Mouse (Mus musculus) MEL (cell line): Measurements from ENCODE around the gene Elp5. TPM values are rescaled to one million over a fixed set of nuclear protein-coding genes. Genes with fewer than 3 reads are reported as not detected.
A peak's percentile ranks its signal among the peaks of the same experiment; 100 is the strongest.

Experiments used
- DNase-seq: peaks from one replicate; pipeline ENCODE4 v3.0.0; 2011; ENCODE audit warnings: low read depth, low spot score
- H3K27ac ChIP-seq: 2 replicates; pipeline ENCODE4 v1.5.1; 2012; ENCODE audit warnings: low read depth, mild to moderate bottlenecking, control low read depth, low read length, moderate library complexity; ENCODE audit not compliant: control insufficient read depth
- H3K27me3 ChIP-seq, 2 experiments: fragments of 150-350 bp in 1 of 2; sonication (generic) in 1 of 2; 2 replicates each; pipeline ENCODE4 v1.6.1; 2012; ENCODE audit warnings: low read length in 2 of 2, mild to moderate bottlenecking in 2 of 2, improper control_type of control experiment in 1 of 2, moderate library complexity in 1 of 2; ENCODE audit not compliant: insufficient read depth in 2 of 2, control insufficient read depth in 1 of 2
- H3K36me3 ChIP-seq, 2 experiments: 2 replicates each; pipeline ENCODE4 v1.6.1; 2012 to 2014; ENCODE audit warnings: low read length in 2 of 2, improper control_type of control experiment in 1 of 2, inconsistent platforms in 1 of 2, mild to moderate bottlenecking in 1 of 2; ENCODE audit not compliant: insufficient read depth in 2 of 2, control insufficient read depth in 1 of 2
- H3K4me1 ChIP-seq, 2 experiments: fragments of 150-350 bp in 1 of 2; sonication (generic) in 1 of 2; 2 replicates each; pipeline ENCODE4 v1.6.1; 2012; ENCODE audit warnings: low read length in 2 of 2, improper control_type of control experiment in 1 of 2, mild to moderate bottlenecking in 1 of 2; ENCODE audit not compliant: insufficient read depth in 2 of 2, control insufficient read depth in 1 of 2
- H3K4me3 ChIP-seq, 2 experiments: fragments of 150-350 bp in 1 of 2; sonication (generic) in 1 of 2; 2 replicates each; pipeline ENCODE4 v1.5.1; 2012; ENCODE audit warnings: low read depth in 2 of 2, low read length in 2 of 2, mild to moderate bottlenecking in 2 of 2, moderate library complexity in 2 of 2, control low read depth in 1 of 2, improper control_type of control experiment in 1 of 2; ENCODE audit not compliant: control insufficient read depth in 1 of 2, insufficient read depth in 1 of 2
- H3K79me2 ChIP-seq: 2 replicates; pipeline ENCODE4 v1.6.1; 2012; ENCODE audit warnings: mild to moderate bottlenecking, low read length, moderate library complexity; ENCODE audit not compliant: control insufficient read depth, poor library complexity, insufficient read depth
- H3K9ac ChIP-seq: 2 replicates; pipeline ENCODE4 v1.6.1; 2012; ENCODE audit warnings: low read depth, mild to moderate bottlenecking, control low read depth, low read length, moderate library complexity; ENCODE audit not compliant: control insufficient read depth, poor library complexity, severe bottlenecking
- H3K9me3 ChIP-seq: fragments of 150-350 bp; sonication (generic); replicated peaks from 2 replicates; pipeline ENCODE4 v1.6.1; 2012; ENCODE audit warnings: mild to moderate bottlenecking, low read length, improper control_type of control experiment, moderate library complexity; ENCODE audit not compliant: insufficient read depth
- BHLHE40 ChIP-seq: IDR thresholded peaks from 2 replicates; pipeline ENCODE4 v1.6.1; 2012; ENCODE audit warnings: low read depth, mild to moderate bottlenecking, inconsistent platforms, low read length, improper control_type of control experiment, borderline replicate concordance
- CTCF ChIP-seq, 3 experiments: IDR thresholded peaks in 2 of 3; conservative IDR thresholded peaks in 1 of 3; 2 replicates each; pipeline ENCODE4 v1.5.1; 2011 to 2012; ENCODE audit warnings: low read length in 3 of 3, low read depth in 2 of 3, mild to moderate bottlenecking in 2 of 3, improper control_type of control experiment in 1 of 3, inconsistent platforms in 1 of 3, mixed read lengths in 1 of 3, moderate library complexity in 1 of 3; ENCODE audit not compliant: control insufficient read depth in 1 of 3, insufficient read depth in 1 of 3, poor library complexity in 1 of 3, severe bottlenecking in 1 of 3
- ELF1 ChIP-seq: IDR thresholded peaks from 2 replicates; pipeline ENCODE4 v1.6.1; 2014; ENCODE audit warnings: low read depth, mild to moderate bottlenecking, inconsistent platforms, low read length, improper control_type of control experiment, moderate library complexity
- GABPA ChIP-seq: IDR thresholded peaks from 2 replicates; pipeline ENCODE4 v1.6.1; 2012; ENCODE audit warnings: low read depth, mild to moderate bottlenecking, inconsistent platforms, low read length, improper control_type of control experiment, moderate library complexity
- GATA1 ChIP-seq: IDR thresholded peaks from 2 replicates; pipeline ENCODE4 v1.6.1; 2011; ENCODE audit warnings: low read depth, low read length, improper control_type of control experiment
- HCFC1 ChIP-seq: IDR thresholded peaks from 2 replicates; pipeline ENCODE4 v1.6.1; 2012; ENCODE audit warnings: low read depth, mild to moderate bottlenecking, inconsistent platforms, low read length, improper control_type of control experiment, moderate library complexity
- KAT2A ChIP-seq: conservative IDR thresholded peaks from 2 replicates; pipeline ENCODE4 v1.6.1; 2012; ENCODE audit warnings: low read depth, low read length, improper control_type of control experiment, inconsistent platforms
- MAFK ChIP-seq: IDR thresholded peaks from 2 replicates; pipeline ENCODE4 v1.6.1; 2011; ENCODE audit warnings: low read depth, mild to moderate bottlenecking, low read length, improper control_type of control experiment, borderline replicate concordance
- MAX ChIP-seq: IDR thresholded peaks from 2 replicates; pipeline ENCODE4 v1.6.1; 2011; ENCODE audit warnings: low read length, improper control_type of control experiment
- MAZ ChIP-seq: IDR thresholded peaks from 2 replicates; pipeline ENCODE4 v1.6.1; 2012; ENCODE audit warnings: low read depth, mild to moderate bottlenecking, inconsistent platforms, low read length, improper control_type of control experiment
- MXI1 ChIP-seq: IDR thresholded peaks from 2 replicates; pipeline ENCODE4 v1.6.1; 2011; ENCODE audit warnings: mild to moderate bottlenecking, low read depth, low read length, improper control_type of control experiment
- MYB ChIP-seq: IDR thresholded peaks from 2 replicates; pipeline ENCODE4 v1.6.1; 2011; ENCODE audit warnings: mild to moderate bottlenecking, low read depth, low read length, improper control_type of control experiment
- MYC ChIP-seq: IDR thresholded peaks from 2 replicates; pipeline ENCODE4 v1.6.1; 2011; ENCODE audit warnings: low read depth, mild to moderate bottlenecking, low read length, improper control_type of control experiment, moderate library complexity
- NELFE ChIP-seq: IDR thresholded peaks from 2 replicates; pipeline ENCODE4 v1.6.1; 2011; ENCODE audit warnings: low read depth, low read length, improper control_type of control experiment
- NRF1 ChIP-seq: IDR thresholded peaks from 2 replicates; pipeline ENCODE4 v1.6.1; 2014; ENCODE audit warnings: low read depth, mild to moderate bottlenecking, inconsistent platforms, low read length, improper control_type of control experiment, moderate library complexity; ENCODE audit not compliant: poor library complexity, insufficient read depth, severe bottlenecking
- POLR2A ChIP-seq, 2 experiments: IDR thresholded peaks; 2 replicates each; pipeline ENCODE4 v1.6.1; 2011 to 2012; ENCODE audit warnings: low read length in 2 of 2, mild to moderate bottlenecking in 2 of 2, control low read depth in 1 of 2, improper control_type of control experiment in 1 of 2, low read depth in 1 of 2, moderate library complexity in 1 of 2; ENCODE audit not compliant: control insufficient read depth in 1 of 2, insufficient read depth in 1 of 2, poor library complexity in 1 of 2
- POLR2AphosphoS2 ChIP-seq: IDR thresholded peaks from 2 replicates; pipeline ENCODE4 v1.6.1; 2011; ENCODE audit warnings: low read length, improper control_type of control experiment
- RAD21 ChIP-seq: IDR thresholded peaks from 2 replicates; pipeline ENCODE4 v1.6.1; 2011; ENCODE audit warnings: mild to moderate bottlenecking, low read depth, low read length, improper control_type of control experiment
- SIN3A ChIP-seq: IDR thresholded peaks from 2 replicates; pipeline ENCODE4 v1.6.1; 2012; ENCODE audit warnings: low read length, improper control_type of control experiment, inconsistent platforms
- SMC3 ChIP-seq: IDR thresholded peaks from 2 replicates; pipeline ENCODE4 v1.6.1; 2011; ENCODE audit warnings: low read depth, low read length, improper control_type of control experiment
- TBP ChIP-seq: IDR thresholded peaks from 2 replicates; pipeline ENCODE4 v1.8.0; 2011; ENCODE audit warnings: low read depth, low read length, improper control_type of control experiment
- TCF12 ChIP-seq: IDR thresholded peaks from 2 replicates; pipeline ENCODE4 v1.6.1; 2014; ENCODE audit warnings: low read depth, mild to moderate bottlenecking, inconsistent platforms, low read length, improper control_type of control experiment, moderate library complexity
- UBTF ChIP-seq: IDR thresholded peaks from 2 replicates; pipeline ENCODE4 v1.6.1; 2012; ENCODE audit warnings: low read depth, mild to moderate bottlenecking, inconsistent platforms, low read length, improper control_type of control experiment, moderate library complexity, borderline replicate concordance; ENCODE audit not compliant: insufficient read depth
- USF1 ChIP-seq: IDR thresholded peaks from 2 replicates; pipeline ENCODE4 v1.6.1; 2014; ENCODE audit warnings: low read depth, mild to moderate bottlenecking, inconsistent platforms, low read length, improper control_type of control experiment, moderate library complexity
- ZKSCAN1 ChIP-seq: IDR thresholded peaks from 2 replicates; pipeline ENCODE4 v1.6.1; 2012; ENCODE audit warnings: low read depth, mild to moderate bottlenecking, inconsistent platforms, low read length, improper control_type of control experiment, moderate library complexity
- ZMIZ1 ChIP-seq: IDR thresholded peaks from 2 replicates; pipeline ENCODE4 v1.6.1; 2012; ENCODE audit warnings: low read depth, mild to moderate bottlenecking, inconsistent platforms, low read length, improper control_type of control experiment, moderate library complexity
- ZNF384 ChIP-seq: IDR thresholded peaks from 2 replicates; pipeline ENCODE4 v1.6.1; 2012; ENCODE audit warnings: low read depth, mild to moderate bottlenecking, inconsistent platforms, low read length, improper control_type of control experiment
- polyA plus RNA-seq, 2 experiments: library from polyadenylated mRNA; stranded (reverse) in 1 of 2; unstranded in 1 of 2; fragments of >175 nt in 1 of 2; fragments of >200 nt in 1 of 2; gene quantifications; 2 replicates each; pipeline versions ENCODE4 v1.2.1 to v1.2.4; 2012; ENCODE audit warnings: low replicate concordance in 2 of 2, low read depth in 1 of 2; ENCODE audit not compliant: insufficient read length in 2 of 2, insufficient read depth in 1 of 2, missing spikeins in 1 of 2
- total RNA-seq: library from RNA; depleted of rRNA; stranded (reverse); fragments of 300-350 nt; gene quantifications from 2 replicates; pipeline ENCODE4 v1.2.3, GENCODE M21; 2012

Elp5 gene
- total and polyA plus RNA-seq, 3 experiments, result 189 to 222 TPM; not detected in 1

DNA sequence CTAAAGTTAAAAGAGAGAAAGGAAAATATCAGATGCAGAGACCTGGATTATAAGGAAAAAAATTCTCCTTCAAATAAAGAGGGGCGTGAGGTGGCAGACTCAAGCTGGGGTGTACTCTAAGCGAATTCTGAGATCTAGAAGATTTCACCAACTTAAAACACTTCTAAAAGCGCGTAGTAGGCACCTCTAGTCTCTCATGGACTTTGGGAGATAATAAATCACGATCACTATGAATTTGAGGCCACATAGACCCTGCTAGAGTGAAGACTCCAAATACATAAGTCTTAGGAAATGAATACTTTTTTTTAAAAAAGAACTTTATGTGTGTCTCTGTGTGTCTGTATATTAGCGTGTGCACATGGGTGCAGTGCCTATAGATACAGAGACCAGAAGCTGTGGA is 33.4 kb upstream of the Elp5 start:
- H3K36me3 ChIP-seq, result peaks cover 0 to 38% of the 10 kb centered on the region in 2 experiments; a peak in 2 of 4 replicates
- no peaks in the 10 kb centered on the region for H3K27me3 ChIP-seq
- peak; percentile 54 for DNase-seq
- peak overlapping the region; percentile 82 to 86; a peak in 3 of 4 replicates for H3K4me3 ChIP-seq
- H3K9me3 ChIP-seq, result no peaks in the 10 kb centered on the region
- H3K9ac ChIP-seq, result peak overlapping the region; percentile 38
- TF ChIP-seq ZKSCAN1 (peak; percentile 97), TBP (no peak), NRF1 (no peak), MAX (peak; percentile 40; the same call in 1 of the 2 replicates)
- H3K4me1 ChIP-seq, result peaks cover 6 to 35% of the 10 kb centered on the region in 2 experiments
- H3K27ac ChIP-seq, result no peak overlapping the region
- H3K79me2 ChIP-seq, result peaks cover 26% of the 10 kb centered on the region

DNA sequence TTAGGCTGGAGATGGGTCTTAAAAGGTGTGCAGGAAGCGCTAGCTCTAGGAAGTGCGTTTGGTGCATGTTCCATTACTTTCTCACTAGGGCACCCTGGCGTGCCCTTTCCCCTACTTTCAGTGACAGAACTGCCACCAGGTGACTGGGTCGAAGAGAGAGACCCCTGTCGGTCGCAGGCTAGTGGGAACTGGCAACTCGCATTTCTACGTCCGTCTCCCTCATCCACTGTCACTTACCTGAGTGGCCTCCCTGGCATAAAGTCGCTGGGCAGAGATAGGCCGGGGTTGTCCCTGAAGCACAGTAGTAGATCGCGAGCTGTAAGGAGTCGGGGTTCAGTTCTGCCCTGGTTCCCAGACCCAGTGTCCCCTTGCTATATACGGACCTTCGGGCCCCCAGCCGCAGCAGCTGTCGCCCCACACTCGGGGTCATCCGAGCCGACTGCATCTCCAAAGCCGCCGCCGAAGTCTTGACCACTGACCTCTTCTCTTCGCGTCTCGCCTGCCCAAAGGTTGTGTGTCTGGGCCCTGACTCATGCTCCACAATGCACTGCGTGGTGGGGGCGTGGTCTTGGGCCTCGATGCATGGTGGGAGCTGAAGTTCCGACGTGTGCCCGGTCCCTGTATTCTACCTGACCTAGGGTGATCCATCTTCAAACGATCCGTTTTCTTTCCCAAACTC is 32.7 kb upstream of the Elp5 start, which contains the start of gene Acadvl:
Gene Acadvl (minus strand): TSS at position 532 of the 679 bp plus-strand sequence.
- H3K79me2 ChIP-seq, result peaks cover 20% of the 10 kb centered on the region
- peak within 1 kb of the TSS; percentile 84 for H3K9ac ChIP-seq
- no peaks in the 10 kb centered on the region for H3K9me3 ChIP-seq
- H3K27me3 ChIP-seq, result no peaks in the 10 kb centered on the region
- peak; percentile 95 for DNase-seq
- peak; percentile 84 for TF ChIP-seq NELFE
- TF ChIP-seq SIN3A, result peak; percentile 83
- TF ChIP-seq KAT2A, result peak; percentile 90
- peak; percentile 85 for TF ChIP-seq MXI1
- no peak for TF ChIP-seq MYC
- peak; percentile 82; the same call in 1 of the 2 replicates for TF ChIP-seq ZMIZ1
- peak; percentile 40 to 59 (median 50); a peak in 5 of 6 replicates for TF ChIP-seq CTCF (IDR thresholded peaks at IDR 0.05 in 2 of 3, conservative IDR thresholded peaks at IDR 0.05 in 1 of 3; ENCODE audit: control insufficient read depth in 1 of 3, insufficient read depth in 1 of 3, low read depth in 2 of 3, low read length in 3 of 3, poor library complexity in 1 of 3, severe bottlenecking in 1 of 3)
- peak; percentile 42; the same call in 1 of the 2 replicates for TF ChIP-seq NRF1
- TF ChIP-seq UBTF, result no peak
- no peak; the same call in none of the 2 replicates for TF ChIP-seq RAD21
- peak in 1 of 2 experiments; percentile 87; a peak in 2 of 4 replicates for TF ChIP-seq POLR2A (IDR thresholded peaks at IDR 0.05; ENCODE audit: control insufficient read depth in 1 of 2, insufficient read depth in 1 of 2, low read depth in 1 of 2, low read length in 2 of 2, poor library complexity in 1 of 2)
- TF ChIP-seq GABPA, result 0 out of 2 replicates have a peak, but pooled peaks have one; percentile 19
- TF ChIP-seq SMC3, result peak; percentile 40; the same call in 1 of the 2 replicates
- peak; percentile 69 for TF ChIP-seq TBP
- TF ChIP-seq MAZ, result peak; percentile 85; the same call in 1 of the 2 replicates
- peak; percentile 26; the same call in 1 of the 2 replicates for TF ChIP-seq ZNF384
- no peak for TF ChIP-seq GATA1
- TF ChIP-seq BHLHE40, result no peak
- TF ChIP-seq USF1, result peak; percentile 50
- TF ChIP-seq MYB, result no peak
- peak; percentile 64 for TF ChIP-seq ELF1
- TF ChIP-seq POLR2AphosphoS2, result peak; percentile 97
- peak; percentile 41; the same call in 1 of the 2 replicates for TF ChIP-seq MAX
- peak; percentile 67 for TF ChIP-seq TCF12
- TF ChIP-seq MAFK, result no peak
- peak; percentile 98 for TF ChIP-seq HCFC1
- peaks cover 0 to 32% of the 10 kb centered on the region in 2 experiments; a peak in 2 of 4 replicates for H3K36me3 ChIP-seq
- peak within 1 kb of the TSS; percentile 82 to 86 for H3K4me3 ChIP-seq
- H3K27ac ChIP-seq, result peak within 1 kb of the TSS; percentile 22
- H3K4me1 ChIP-seq, result peaks cover 6 to 30% of the 10 kb centered on the region in 2 experiments
